Mouse (Mus musculus): ENCODE measurements at regions not wholly inside any gene's neighbourhood (a gene's known extent, or its start where the extent isn't known, plus 50 kb on each side); places are given as distances from the start of the nearest gene placed in this dataset.

DNA sequence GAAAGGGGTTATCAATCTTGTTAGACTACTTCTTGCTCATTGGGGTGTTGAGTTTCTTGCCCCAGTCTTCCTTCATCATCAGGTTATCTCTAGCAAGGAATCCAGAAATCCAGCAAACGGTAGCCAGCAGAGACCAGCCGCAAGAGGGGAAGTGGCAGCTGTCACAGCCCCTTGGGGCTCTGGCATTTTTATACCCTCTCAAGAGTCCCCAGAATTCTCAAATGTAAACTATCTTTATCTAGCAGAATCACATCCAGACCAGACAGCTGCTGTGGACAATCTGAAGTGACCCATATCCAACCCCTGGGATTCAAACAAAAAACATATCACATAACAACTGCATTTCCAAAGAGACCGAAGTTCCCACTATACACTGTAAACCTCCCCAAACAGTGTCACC, 162.1 kb downstream of the Slc39a8 start:
- TF ChIP-seq E2F4 (IDR thresholded peaks at IDR 0.05; ENCODE audit: insufficient read depth) (no peak), POLR2A (IDR thresholded peaks at IDR 0.05; ENCODE audit: insufficient read length, low read depth) (no peak), SRF (IDR thresholded peaks at IDR 0.05; ENCODE audit: control insufficient read depth, insufficient read length, low read depth) (no peak)
